Comparison of ENCODE assay signal across 8 mouse cellular contexts in genomic region chr5:105792331-105792801, GRCm38 (mm10).
A peak's percentile ranks its signal among the peaks of the same experiment; 100 is the strongest.
DNase-seq lines count a peak whose midpoint lies in the region.

No protein-coding gene starts in this region.

- peak; percentile 2 to 36 for DNase-seq in urinary bladder, adult 18-20 months (ENCODE audit: low spot score in 2 of 2)
- DNase-seq in urinary bladder, postnatal 4 days (ENCODE audit: low spot score in 2 of 2): no peak
- DNase-seq in heart, adult 8-10 months (ENCODE audit: low spot score): peak; percentile 24
- DNase-seq in kidney, adult 9 months: peak; percentile 90
- DNase-seq in lung, postnatal 25 days (ENCODE audit: low spot score): peak; percentile 50
- DNase-seq in T-cell, adult 2 months (ENCODE audit: low spot score): no peak
- DNase-seq in layer of hippocampus, postnatal 25 days (ENCODE audit: extremely low spot score in 1 of 2, low spot score in 1 of 2): no peak
- no peak for DNase-seq in ovary, adult 18-20 months (ENCODE audit: low spot score)

Comparison
In these comparisons a context has a peak if more than half of its experiments do, and no peak if none do; other contexts are left out.
1. DNase-seq: peak in urinary bladder, adult 18-20 months (2 of 2), heart, adult 8-10 months (single experiment), kidney, adult 9 months (single experiment) and lung, postnatal 25 days (single experiment); none in urinary bladder, postnatal 4 days (0 of 2), T-cell, adult 2 months (single experiment), layer of hippocampus, postnatal 25 days (0 of 2) and ovary, adult 18-20 months (single experiment).